In genomic region chr1:190161288-190161687, GRCm38 (mm10) we compare ENCODE assay signal across 14 mouse cellular contexts. TPM values are rescaled to one million over a fixed set of nuclear protein-coding genes. Genes with fewer than 3 reads are reported as not detected.
DNase-seq lines count a peak whose midpoint lies in the region; ATAC-seq lines count a peak whose summit lies in the region.
"Had no signal": no experiment of that assay in that cellular context is flagged by ENCODE, and none has a peak within 500 bp of the region (broad histone marks: within the 10 kb centered on the region; RNA-seq: fewer than 3 reads in every experiment).

No protein-coding gene starts in this region.

- no peak overlapping the region for H3K4me3 ChIP-seq in forebrain, embryonic 11.5 days (ENCODE audit: low read depth, low read length)
- no peak overlapping the region for H3K4me3 ChIP-seq in forebrain, embryonic 15.5 days
- no peak overlapping the region for H3K4me3 ChIP-seq in hindbrain, embryonic 15.5 days
- no peak overlapping the region for H3K4me3 ChIP-seq in hindbrain, embryonic 13.5 days
- H3K4me3 ChIP-seq in midbrain, embryonic 16.5 days (ENCODE audit: low read depth, low read length): no peak overlapping the region
- no peak overlapping the region for H3K4me3 ChIP-seq in midbrain, embryonic 15.5 days
- no peak overlapping the region for H3K4me3 ChIP-seq in neural tube, embryonic 15.5 days (replicated peaks)
- H3K4me3 ChIP-seq: forebrain, embryonic 12.5 days; liver, embryonic 15.5 days; midbrain, embryonic 12.5 days had no signal

- no peak overlapping the region for H3K4me2 ChIP-seq in forebrain, embryonic 11.5 days (ENCODE audit: low read depth, low read length, severe bottlenecking)
- H3K4me2 ChIP-seq in forebrain, embryonic 15.5 days (replicated peaks): no peak overlapping the region
- H3K4me2 ChIP-seq in hindbrain, embryonic 15.5 days: peak overlapping the region; percentile 18
- H3K4me2 ChIP-seq in hindbrain, embryonic 13.5 days: no peak overlapping the region
- no peak overlapping the region for H3K4me2 ChIP-seq in midbrain, embryonic 16.5 days (ENCODE audit: low read length)
- H3K4me2 ChIP-seq in midbrain, embryonic 15.5 days: no peak overlapping the region; the same call in 1 of the 2 replicates
- H3K4me2 ChIP-seq in neural tube, embryonic 15.5 days: peak overlapping the region; percentile 32
- H3K4me2 ChIP-seq: forebrain, embryonic 12.5 days; liver, embryonic 15.5 days; midbrain, embryonic 12.5 days had no signal

- WGBS in forebrain, embryonic 11.5 days: 87% methylated on average over 18 of the region's 18 CpGs
- 88% methylated on average over 18 of the region's 18 CpGs for WGBS in forebrain, embryonic 15.5 days
- WGBS in hindbrain, embryonic 15.5 days: 78% methylated on average over 18 of the region's 18 CpGs
- 78% methylated on average over 18 of the region's 18 CpGs for WGBS in hindbrain, embryonic 13.5 days
- WGBS in midbrain, embryonic 16.5 days: 82% methylated on average over 18 of the region's 18 CpGs
- WGBS in midbrain, embryonic 15.5 days: 83% methylated on average over 18 of the region's 18 CpGs
- 68% methylated on average over 18 of the region's 18 CpGs for WGBS in neural tube, embryonic 15.5 days

- H3K9me3 ChIP-seq in forebrain, embryonic 11.5 days (ENCODE audit: control insufficient read depth, low read length): no peaks in the 10 kb centered on the region
- no peaks in the 10 kb centered on the region for H3K9me3 ChIP-seq in forebrain, embryonic 15.5 days
- no peaks in the 10 kb centered on the region for H3K9me3 ChIP-seq in hindbrain, embryonic 15.5 days
- no peaks in the 10 kb centered on the region for H3K9me3 ChIP-seq in hindbrain, embryonic 13.5 days
- H3K9me3 ChIP-seq in midbrain, embryonic 16.5 days (replicated peaks; ENCODE audit: control insufficient read depth, low read length, poor library complexity, severe bottlenecking): no peaks in the 10 kb centered on the region
- H3K9me3 ChIP-seq in midbrain, embryonic 15.5 days: no peaks in the 10 kb centered on the region
- no peaks in the 10 kb centered on the region for H3K9me3 ChIP-seq in neural tube, embryonic 15.5 days (replicated peaks)
- H3K9me3 ChIP-seq: forebrain, embryonic 12.5 days; liver, embryonic 15.5 days; midbrain, embryonic 12.5 days had no signal

- H3K9ac ChIP-seq in forebrain, embryonic 11.5 days (ENCODE audit: low read length): no peak overlapping the region
- H3K9ac ChIP-seq in forebrain, embryonic 15.5 days (replicated peaks): no peak overlapping the region
- no peak overlapping the region for H3K9ac ChIP-seq in hindbrain, embryonic 15.5 days
- H3K9ac ChIP-seq in hindbrain, embryonic 13.5 days: no peak overlapping the region
- no peak overlapping the region for H3K9ac ChIP-seq in midbrain, embryonic 16.5 days (ENCODE audit: low read depth, low read length)
- no peak overlapping the region for H3K9ac ChIP-seq in midbrain, embryonic 15.5 days
- no peak overlapping the region for H3K9ac ChIP-seq in neural tube, embryonic 15.5 days (replicated peaks)
- H3K9ac ChIP-seq: forebrain, embryonic 12.5 days; liver, embryonic 15.5 days; midbrain, embryonic 12.5 days had no signal

- peak; percentile 44 for DNase-seq in forebrain, embryonic 11.5 days (ENCODE audit: low spot score)
- no peak for DNase-seq in adrenal gland, adult 18-20 months (ENCODE audit: low spot score in 2 of 2)
- DNase-seq: adrenal gland, adult 2 months; kidney, adult 18-20 months; kidney, postnatal 25 days had no signal

- H3K36me3 ChIP-seq in forebrain, embryonic 11.5 days (ENCODE audit: control insufficient read depth, insufficient read depth, low read length): no peaks in the 10 kb centered on the region
- no peaks in the 10 kb centered on the region for H3K36me3 ChIP-seq in forebrain, embryonic 15.5 days
- H3K36me3 ChIP-seq in hindbrain, embryonic 15.5 days: no peaks in the 10 kb centered on the region
- H3K36me3 ChIP-seq in hindbrain, embryonic 13.5 days: 0 out of 2 replicates have a peak, but pooled peaks cover 7% of the 10 kb centered on the region
- no peaks in the 10 kb centered on the region for H3K36me3 ChIP-seq in midbrain, embryonic 16.5 days (ENCODE audit: control insufficient read depth, insufficient read depth, low read length)
- H3K36me3 ChIP-seq in midbrain, embryonic 15.5 days (replicated peaks): no peaks in the 10 kb centered on the region
- H3K36me3 ChIP-seq in neural tube, embryonic 15.5 days: no peaks in the 10 kb centered on the region

- H3K27ac ChIP-seq in forebrain, embryonic 11.5 days (ENCODE audit: low read depth, low read length): no peak overlapping the region
- no peak overlapping the region for H3K27ac ChIP-seq in forebrain, embryonic 15.5 days (replicated peaks)
- 0 out of 2 replicates have a peak overlapping the region, but pooled peaks have one; percentile 20 for H3K27ac ChIP-seq in hindbrain, embryonic 15.5 days (replicated peaks)
- no peak overlapping the region for H3K27ac ChIP-seq in hindbrain, embryonic 13.5 days
- H3K27ac ChIP-seq in midbrain, embryonic 16.5 days (ENCODE audit: low read length): 0 out of 2 replicates have a peak overlapping the region, but pooled peaks have one; percentile 32
- H3K27ac ChIP-seq in midbrain, embryonic 15.5 days: no peak overlapping the region
- peak overlapping the region; percentile 42 for H3K27ac ChIP-seq in neural tube, embryonic 15.5 days (replicated peaks)
- H3K27ac ChIP-seq: forebrain, embryonic 12.5 days; liver, embryonic 15.5 days had no signal

- H3K27me3 ChIP-seq in forebrain, embryonic 11.5 days (ENCODE audit: control insufficient read depth, insufficient read depth, low read length): no peaks in the 10 kb centered on the region; the same call in 1 of the 2 replicates
- H3K27me3 ChIP-seq in forebrain, embryonic 15.5 days: peaks cover 20% of the 10 kb centered on the region; the same call in 1 of the 2 replicates
- H3K27me3 ChIP-seq in hindbrain, embryonic 15.5 days: peaks cover 3% of the 10 kb centered on the region; the same call in 1 of the 2 replicates
- no peaks in the 10 kb centered on the region for H3K27me3 ChIP-seq in hindbrain, embryonic 13.5 days
- H3K27me3 ChIP-seq in midbrain, embryonic 16.5 days (ENCODE audit: control insufficient read depth, insufficient read depth, low read depth, low read length): 0 out of 2 replicates have a peak, but pooled peaks cover 6% of the 10 kb centered on the region
- H3K27me3 ChIP-seq in midbrain, embryonic 15.5 days (replicated peaks): 0 out of 2 replicates have a peak, but pooled peaks cover 3% of the 10 kb centered on the region
- H3K27me3 ChIP-seq in neural tube, embryonic 15.5 days (replicated peaks): no peaks in the 10 kb centered on the region

- no peak for ATAC-seq in forebrain, embryonic 11.5 days (replicated peaks; ENCODE audit: low FRiP score)
- ATAC-seq in forebrain, embryonic 15.5 days (replicated peaks): no peak
- ATAC-seq in hindbrain, embryonic 15.5 days (ENCODE audit: low FRiP score, low read depth): no peak
- no peak for ATAC-seq in hindbrain, embryonic 13.5 days (ENCODE audit: low FRiP score)
- ATAC-seq in midbrain, embryonic 16.5 days: no peak
- no peak for ATAC-seq in midbrain, embryonic 15.5 days (replicated peaks)
- peak; percentile 38 for ATAC-seq in neural tube, embryonic 15.5 days (ENCODE audit: low FRiP score)

- peaks cover under 1% of the 10 kb centered on the region; the same call in 1 of the 2 replicates for H3K4me1 ChIP-seq in forebrain, embryonic 11.5 days (replicated peaks; ENCODE audit: control insufficient read depth, insufficient read depth, low read length)
- H3K4me1 ChIP-seq in forebrain, embryonic 15.5 days: peaks cover 9% of the 10 kb centered on the region
- peaks cover 21% of the 10 kb centered on the region for H3K4me1 ChIP-seq in hindbrain, embryonic 15.5 days (replicated peaks)
- peaks cover 34% of the 10 kb centered on the region for H3K4me1 ChIP-seq in hindbrain, embryonic 13.5 days (replicated peaks)
- H3K4me1 ChIP-seq in midbrain, embryonic 16.5 days (ENCODE audit: control insufficient read depth, insufficient read depth, low read length): peaks cover 2% of the 10 kb centered on the region; the same call in 1 of the 2 replicates
- H3K4me1 ChIP-seq in midbrain, embryonic 15.5 days: peaks cover 8% of the 10 kb centered on the region; the same call in 1 of the 2 replicates
- H3K4me1 ChIP-seq in neural tube, embryonic 15.5 days: peaks cover 13% of the 10 kb centered on the region; the same call in 1 of the 2 replicates
- H3K4me1 ChIP-seq: liver, embryonic 15.5 days had no signal

RNA-seq across cellular contexts. Expression of gene Prox1, which starts 9.2 kb away (rescaled TPM):
- 7.6 and 8.5 TPM in 2 replicates for polyA plus RNA-seq in forebrain, embryonic 11.5 days (2014; fragmentation: Nextera tagmentation; extraction: Ambion mirVana)
- polyA plus RNA-seq in forebrain, embryonic 15.5 days (2015; fragmentation: Nextera tagmentation; extraction: Ambion mirVana): 10.1 and 13.1 TPM in 2 replicates
- polyA plus RNA-seq in hindbrain, embryonic 15.5 days (2015; fragmentation: Nextera tagmentation; extraction: Ambion mirVana): 6.2 and 6.9 TPM in 2 replicates
- 7.8 and 8.8 TPM in 2 replicates for polyA plus RNA-seq in hindbrain, embryonic 13.5 days (2015; fragmentation: Nextera tagmentation; extraction: Ambion mirVana)
- 15.9 and 33.5 TPM in 2 replicates for polyA plus RNA-seq in midbrain, embryonic 16.5 days (2015; fragmentation: Nextera tagmentation; extraction: Ambion mirVana)
- 11.1 and 14.1 TPM in 2 replicates for polyA plus RNA-seq in midbrain, embryonic 15.5 days (2015; fragmentation: Nextera tagmentation; extraction: Ambion mirVana)
- 9.1 and 9.7 TPM in 2 replicates for polyA plus RNA-seq in neural tube, embryonic 15.5 days (2015; fragmentation: Nextera tagmentation; extraction: Ambion mirVana)
- 10 to 100 TPM; 16.2 to 28.2 TPM for total RNA-seq in adrenal gland, adult 18-20 months (2021)

Comparison
In these comparisons a context has a peak if more than half of its experiments do, and no peak if none do; other contexts are left out.
1. H3K27ac ChIP-seq: peak in hindbrain, embryonic 15.5 days (single experiment), midbrain, embryonic 16.5 days (single experiment) and neural tube, embryonic 15.5 days (single experiment); none in forebrain, embryonic 11.5 days (single experiment), forebrain, embryonic 15.5 days (single experiment), hindbrain, embryonic 13.5 days (single experiment) and midbrain, embryonic 15.5 days (single experiment).
2. H3K4me2 ChIP-seq: peak in hindbrain, embryonic 15.5 days (single experiment) and neural tube, embryonic 15.5 days (single experiment); none in forebrain, embryonic 11.5 days (single experiment), forebrain, embryonic 15.5 days (single experiment), hindbrain, embryonic 13.5 days (single experiment), midbrain, embryonic 16.5 days (single experiment) and midbrain, embryonic 15.5 days (single experiment).